Mouse (Mus musculus): ENCODE data around the gene Exosc8. TPM values are rescaled to one million over a fixed set of nuclear protein-coding genes. Genes with fewer than 3 reads are reported as not detected.

Exosc8 gene
- polyA plus RNA-seq, 1 experiment: 29.7 TPM

- no peak for TF ChIP-seq GATA1 (IDR thresholded peaks at IDR 0.05; ENCODE audit: low read length)
These were observed 26.2 kb downstream of the Exosc8 start for GRCm38 (mm10) chr3:54708972-54709371.

DNA sequence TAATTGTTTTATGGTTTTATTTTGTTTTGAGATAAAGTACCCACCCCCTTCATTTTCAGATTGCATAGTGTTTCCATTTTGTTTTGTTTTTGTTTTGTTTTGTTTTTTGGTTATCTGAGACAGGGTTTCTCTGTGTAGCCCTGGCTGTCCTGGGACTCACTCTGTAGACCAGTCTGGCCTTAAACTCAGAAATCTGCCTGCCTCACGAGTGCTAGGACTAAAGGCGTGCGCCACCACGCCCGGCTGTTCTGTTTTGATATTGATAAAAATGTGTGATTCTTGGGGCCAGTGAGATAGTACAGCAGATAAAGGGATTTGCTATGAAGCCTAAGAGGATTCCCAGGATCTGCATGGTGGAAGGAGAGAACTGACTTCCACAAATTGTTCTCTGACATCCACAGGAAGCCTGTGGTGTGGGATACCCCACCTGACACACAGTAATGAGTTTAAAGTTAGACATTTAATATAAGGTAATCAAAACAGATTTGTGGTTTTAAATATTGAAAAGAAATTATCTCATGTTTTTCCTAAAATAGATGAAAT, 35.4 kb downstream of the Exosc8 start:
- TF ChIP-seq GATA1 (IDR thresholded peaks at IDR 0.05; ENCODE audit: low read length): peak; percentile 7

DNA sequence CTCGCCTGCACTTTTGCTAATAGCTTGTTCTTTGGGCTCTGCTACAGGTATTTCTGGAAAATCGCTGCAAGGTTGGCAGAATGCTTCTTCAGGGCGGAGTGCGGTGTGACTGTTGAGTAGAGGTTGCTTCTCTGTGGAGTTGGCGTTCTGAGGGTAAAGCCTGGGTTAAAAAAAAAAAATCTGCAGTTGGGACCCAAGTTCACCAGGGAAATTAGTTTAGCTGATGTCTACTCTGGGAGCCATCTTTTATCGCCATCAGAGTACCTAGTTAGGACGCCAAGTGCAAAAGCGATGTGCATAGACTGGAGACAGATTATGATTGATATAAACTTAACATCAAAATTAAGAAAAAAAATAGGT, 42.2 kb downstream of the Exosc8 start:
- no peak for TF ChIP-seq GATA1 (IDR thresholded peaks at IDR 0.05; ENCODE audit: low read length)

DNA sequence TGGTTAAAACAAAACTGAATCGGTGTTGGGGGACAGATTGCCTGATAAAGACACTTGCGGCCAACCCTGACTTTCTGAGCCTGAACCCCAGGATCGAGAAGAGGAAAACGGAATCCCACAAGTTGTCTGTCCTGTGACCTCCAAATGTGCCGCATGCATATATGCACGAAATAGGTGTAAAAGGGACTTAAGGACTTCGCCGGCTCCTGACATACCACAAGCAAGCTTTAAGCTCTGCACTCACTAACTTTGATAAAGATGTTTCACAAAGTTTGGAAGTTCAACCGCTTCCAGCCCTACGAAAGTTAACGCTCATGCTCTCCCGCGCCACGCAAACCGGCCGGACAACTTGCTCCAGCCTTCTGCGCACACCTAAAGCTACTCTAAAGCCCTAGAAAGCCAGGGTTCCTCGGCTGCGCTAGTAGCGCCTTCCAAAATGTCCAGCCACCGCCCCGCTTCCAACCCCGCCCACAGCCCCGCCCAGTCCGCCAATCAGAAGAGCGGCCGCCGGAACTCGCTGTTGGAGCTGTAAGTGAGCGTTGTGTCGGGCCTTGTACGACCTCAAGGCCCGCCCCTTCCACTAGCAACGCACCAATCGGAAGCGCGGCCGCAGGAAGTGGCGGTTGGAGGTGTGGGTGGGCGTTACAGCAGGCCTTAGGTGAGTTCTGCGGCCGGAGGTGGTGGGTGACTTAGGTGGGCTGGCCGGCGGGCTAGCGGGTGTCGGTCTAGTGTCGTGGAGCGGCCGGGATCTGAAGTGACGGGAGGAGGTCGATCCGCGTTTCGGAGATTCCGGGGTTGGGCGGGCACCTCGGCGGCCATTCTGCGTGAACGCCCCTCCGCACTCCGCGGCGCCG, 42.8 kb downstream of the Exosc8 start, which contains the start of gene Supt20:
Gene Supt20 (plus strand): TSS at position 606 of the 854 bp plus-strand sequence.
- no peak for TF ChIP-seq GATA1 (IDR thresholded peaks at IDR 0.05; ENCODE audit: low read length)

- no peak for TF ChIP-seq GATA1 (IDR thresholded peaks at IDR 0.05; ENCODE audit: low read length)
These were observed 46.1 kb downstream of the Exosc8 start for GRCm38 (mm10) chr3:54689091-54689490.

- TF ChIP-seq GATA1 (IDR thresholded peaks at IDR 0.05; ENCODE audit: low read length): no peak
These were observed 47.9 kb downstream of the Exosc8 start for GRCm38 (mm10) chr3:54687245-54687644.

DNA sequence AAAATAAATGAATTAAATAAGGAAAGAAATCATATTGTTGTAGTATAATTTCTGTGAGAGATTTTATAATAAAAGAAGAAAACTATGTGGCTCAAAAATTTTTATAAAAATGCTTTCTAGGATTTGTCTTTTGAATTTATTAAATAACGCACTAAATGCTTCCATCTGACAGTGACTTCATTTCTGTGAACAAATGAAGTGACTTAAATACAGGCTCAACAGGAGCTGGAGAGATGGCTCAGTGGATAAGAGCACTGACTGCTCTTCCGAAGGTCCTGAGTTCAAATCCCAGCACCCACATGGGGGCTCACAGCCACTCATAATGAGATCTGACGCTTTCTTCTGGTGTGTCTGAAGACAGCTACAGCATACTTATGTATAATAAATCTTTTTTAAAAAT, 50.0 kb downstream of the Exosc8 start:
- no peak for TF ChIP-seq GATA1 (IDR thresholded peaks at IDR 0.05; ENCODE audit: low read length)

- no peak for TF ChIP-seq GATA1 (IDR thresholded peaks at IDR 0.05; ENCODE audit: low read length)
These were observed 53.6 kb downstream of the Exosc8 start for GRCm38 (mm10) chr3:54681310-54682204.

Other genes with a start within 250 kb of the Exosc8 start
- gene Supt20, start 42.6 kb downstream of the Exosc8 start, polyA plus RNA-seq (2012): 2.8 and 6.0 TPM in 2 replicates
- gene Gm21958, start 21.0 kb downstream of the Exosc8 start, polyA plus RNA-seq (2012): not detected in 2 replicates
- gene Alg5, start 146 bp upstream of the Exosc8 start, polyA plus RNA-seq (2012): 2.1 and 2.5 TPM in 2 replicates
- not detected in 2 replicates for gene Smad9, start 20.2 kb upstream of the Exosc8 start, polyA plus RNA-seq (2012)
- gene Rfxap, start 72.4 kb upstream of the Exosc8 start, polyA plus RNA-seq (2012): 115 and 128 TPM in 2 replicates
- not detected in 2 replicates for gene Sertm1, start 180.5 kb upstream of the Exosc8 start, polyA plus RNA-seq (2012)